Mouse (Mus musculus) heart, adult 2 months (tissue): ENCODE results near the gene Gkn2.

Source experiments
- CTCF ChIP-seq: fragments of 200-600 bp; IDR thresholded peaks from 2 replicates; pipeline ENCODE4 v1.8.1; 2022; ENCODE audit warnings: antibody characterized with exemption, mild to moderate bottlenecking, moderate library complexity
- EP300 ChIP-seq: fragments of 200-500 bp; IDR thresholded peaks from 2 replicates; pipeline ENCODE4 v1.6.1; 2011; ENCODE audit warnings: low read depth, low read length, control low read depth; ENCODE audit not compliant: insufficient read depth
- POLR2A ChIP-seq: fragments of 200-500 bp; IDR thresholded peaks from 2 replicates; pipeline ENCODE4 v1.6.1; 2011; ENCODE audit warnings: mild to moderate bottlenecking, low read depth, low read length, control low read depth; ENCODE audit not compliant: insufficient read depth

DNA sequence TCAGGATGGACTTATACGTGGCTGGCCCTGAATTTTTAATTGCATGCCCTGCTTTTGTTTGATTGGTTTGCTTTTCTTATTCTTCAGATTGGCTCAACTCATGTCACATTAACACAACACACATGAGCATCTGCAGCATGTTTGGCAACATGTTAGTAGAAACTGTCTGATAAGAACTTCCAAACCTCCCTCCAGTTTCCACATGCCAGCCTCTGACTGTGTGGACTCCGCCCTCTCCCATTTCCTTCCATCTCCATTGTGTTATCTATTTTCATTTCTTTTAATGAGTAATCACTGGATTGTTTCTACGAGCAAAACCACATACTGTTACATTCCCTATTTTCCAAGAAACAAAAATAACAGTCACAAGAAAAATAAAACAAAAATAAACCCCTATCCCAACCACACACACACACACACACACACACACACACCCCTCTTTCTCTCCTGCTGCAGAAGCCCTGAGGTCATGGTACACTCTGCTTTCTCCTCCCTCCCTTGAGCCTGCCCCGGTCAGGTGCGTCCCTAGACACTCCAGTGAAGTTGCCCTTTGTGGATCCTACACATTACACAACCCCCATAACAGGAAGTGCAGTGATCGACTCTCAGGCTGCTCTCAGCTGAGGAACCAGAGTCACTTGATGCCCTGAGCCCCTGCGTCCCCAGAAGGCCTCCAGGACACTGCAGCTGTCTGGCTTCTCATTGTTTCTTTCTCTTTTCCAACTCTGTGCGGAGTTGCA is 20.5 kb downstream of the Gkn2 start:
- TF ChIP-seq POLR2A (no peak), CTCF (no peak), EP300 (no peak)
